ENCODE assay signal across 8 mouse cellular contexts in the genomic region with DNA sequence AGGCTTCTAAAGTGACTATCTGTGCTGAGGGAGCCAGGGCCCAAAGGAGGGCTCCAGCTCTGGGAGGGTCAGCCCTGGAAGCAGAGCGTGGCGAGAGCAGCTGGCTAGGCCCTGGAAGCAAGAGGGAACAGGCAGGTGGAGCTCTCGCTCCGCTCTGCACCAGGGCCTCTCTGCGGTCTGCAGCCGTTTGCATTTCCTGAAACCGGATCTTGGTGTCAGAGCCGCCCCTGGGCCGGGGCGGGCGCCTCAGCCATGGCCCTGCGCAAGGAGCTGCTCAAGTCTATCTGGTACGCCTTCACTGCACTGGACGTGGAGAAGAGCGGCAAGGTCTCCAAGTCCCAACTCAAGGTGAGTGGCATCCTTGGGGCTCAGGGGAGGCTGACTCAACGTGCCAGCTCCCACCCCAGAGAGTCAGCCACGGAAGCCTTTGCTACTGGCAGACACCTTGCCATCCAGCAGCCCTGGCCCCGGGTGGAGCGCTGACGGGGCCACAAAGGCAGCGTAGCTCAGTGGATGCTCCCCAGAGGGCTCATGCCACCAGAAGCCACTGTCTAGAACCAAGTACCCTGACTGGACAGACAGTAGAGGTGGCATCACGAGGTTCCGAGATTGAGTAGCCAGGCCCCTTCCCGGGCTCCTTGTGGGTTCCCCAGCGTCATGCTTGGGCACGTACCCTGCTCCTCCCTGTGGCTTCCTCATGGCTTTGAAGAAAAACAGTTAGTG. TPM values are rescaled to one million over a fixed set of nuclear protein-coding genes. Genes with fewer than 3 reads are reported as not detected.
DNase-seq lines count a peak whose midpoint lies in the region; ATAC-seq and TF ChIP-seq lines count a peak whose summit lies in the region.

A gene (plus strand): TSS at position 188 of the 723 bp plus-strand sequence.

- peak; percentile 62 for ATAC-seq in activated CD4-positive, CD25-positive, alpha-beta regulatory T cell, adult 4 months
- ATAC-seq in heart, embryonic 15.5 days (replicated peaks; ENCODE audit: insufficient number of reproducible peaks, insufficient read depth, low FRiP score, low read depth): peak; percentile 83
- ATAC-seq in kidney, postnatal 0 days (replicated peaks; ENCODE audit: low FRiP score, low read depth): peak; percentile 85

- 17% methylated on average over 26 of the region's 26 CpGs for WGBS in heart, embryonic 15.5 days
- 12% methylated on average over 26 of the region's 26 CpGs for WGBS in kidney, postnatal 0 days

- peak within 1 kb of the TSS; percentile 69 for H3K4me2 ChIP-seq in heart, embryonic 15.5 days
- H3K4me2 ChIP-seq in kidney, postnatal 0 days (ENCODE audit: low read length): peak within 1 kb of the TSS; percentile 62

- peak within 1 kb of the TSS; percentile 64 for H3K9ac ChIP-seq in heart, embryonic 15.5 days
- H3K9ac ChIP-seq in kidney, postnatal 0 days (ENCODE audit: low read depth, low read length): peak within 1 kb of the TSS; percentile 62

- H3K27ac ChIP-seq in heart, embryonic 15.5 days: peak within 1 kb of the TSS; percentile 79
- H3K27ac ChIP-seq in kidney, postnatal 0 days: peak within 1 kb of the TSS; percentile 81

- DNase-seq in B cell, adult 2 months: peak; percentile 83 to 84
- DNase-seq in kidney, postnatal 0 days (ENCODE audit: low spot score): peak; percentile 97
- peak; percentile 85 for DNase-seq in lung, postnatal 10 days
- DNase-seq in ovary, adult 18-20 months (ENCODE audit: low spot score): peak; percentile 63
- DNase-seq in thymus, postnatal 25 days: peak; percentile 90

- peaks cover 6% of the 10 kb centered on the region for H3K36me3 ChIP-seq in erythroblast, embryonic 14.5 days (ENCODE audit: control insufficient read depth)
- no peaks in the 10 kb centered on the region for H3K36me3 ChIP-seq in heart, embryonic 15.5 days
- peaks cover 5% of the 10 kb centered on the region; the same call in 1 of the 2 replicates for H3K36me3 ChIP-seq in kidney, postnatal 0 days (ENCODE audit: insufficient read depth, low read length)

- peak within 1 kb of the TSS; percentile 50 for H3K4me3 ChIP-seq in erythroblast, embryonic 14.5 days (replicated peaks)
- peak within 1 kb of the TSS; percentile 49 for H3K4me3 ChIP-seq in heart, embryonic 15.5 days
- H3K4me3 ChIP-seq in kidney, postnatal 0 days (replicated peaks; ENCODE audit: low read depth, low read length): peak within 1 kb of the TSS; percentile 36

- H3K4me1 ChIP-seq in erythroblast, embryonic 14.5 days (ENCODE audit: control insufficient read depth): peaks cover 44% of the 10 kb centered on the region
- H3K4me1 ChIP-seq in heart, embryonic 15.5 days (replicated peaks): peaks cover 20% of the 10 kb centered on the region
- peaks cover 14% of the 10 kb centered on the region for H3K4me1 ChIP-seq in kidney, postnatal 0 days (replicated peaks; ENCODE audit: insufficient read depth, low read length)

- no peaks in the 10 kb centered on the region for H3K27me3 ChIP-seq in erythroblast, embryonic 14.5 days (ENCODE audit: control insufficient read depth)
- H3K27me3 ChIP-seq in heart, embryonic 15.5 days: no peaks in the 10 kb centered on the region
- no peaks in the 10 kb centered on the region for H3K27me3 ChIP-seq in kidney, postnatal 0 days (ENCODE audit: insufficient read depth, low read length)

- no peaks in the 10 kb centered on the region for H3K9me3 ChIP-seq in erythroblast, embryonic 14.5 days (ENCODE audit: control insufficient read depth, low read length)
- no peaks in the 10 kb centered on the region for H3K9me3 ChIP-seq in heart, embryonic 15.5 days (replicated peaks)
- no peaks in the 10 kb centered on the region for H3K9me3 ChIP-seq in kidney, postnatal 0 days (replicated peaks; ENCODE audit: low read length)

- TF ChIP-seq CTCF in kidney, postnatal 0 days (IDR thresholded peaks at IDR 0.05; ENCODE audit: low read depth): peak; percentile 74

RNA-seq across cellular contexts. Expression of the gene that starts here (rescaled TPM):
- 10 to 100 TPM; 36.2 to 43.1 TPM for polyA plus RNA-seq in activated CD4-positive, CD25-positive, alpha-beta regulatory T cell, adult 4 months (2017; shearing (Covaris generic))
- 0.53 and 0.80 TPM in 2 replicates for polyA plus RNA-seq in erythroblast, embryonic 14.5 days (2012)
- polyA plus RNA-seq in heart, embryonic 15.5 days (2015; fragmentation: Nextera tagmentation; extraction: Ambion mirVana): 4.2 and 12.0 TPM in 2 replicates
- 8.6 and 9.2 TPM in 2 replicates for polyA plus RNA-seq in kidney, postnatal 0 days (2015; fragmentation: Nextera tagmentation; extraction: Ambion mirVana)

Comparison
In these comparisons a context has a peak if more than half of its experiments do, and no peak if none do; other contexts are left out.
1. Peak in every context shown above with its lines: DNase-seq, ATAC-seq, H3K4me3 ChIP-seq and H3K27ac ChIP-seq.